Mouse (Mus musculus): ENCODE results near the gene Ifi214. TPM values are rescaled to one million over a fixed set of nuclear protein-coding genes. Genes with fewer than 3 reads are reported as not detected.
"Not testable (repeated sequence)": the region's sequence is repeated elsewhere in the genome, so short reads cannot be mapped to it uniquely, and the experiment has no call there.

Gene Ifi214
- total RNA-seq (2014; rRNA removed; ENCODE audit: low replicate concordance) = not detected in 2 replicates
- not detected in 2 replicates for polyA plus RNA-seq (2015; fragmentation: Nextera tagmentation; extraction: Ambion mirVana)

DNA sequence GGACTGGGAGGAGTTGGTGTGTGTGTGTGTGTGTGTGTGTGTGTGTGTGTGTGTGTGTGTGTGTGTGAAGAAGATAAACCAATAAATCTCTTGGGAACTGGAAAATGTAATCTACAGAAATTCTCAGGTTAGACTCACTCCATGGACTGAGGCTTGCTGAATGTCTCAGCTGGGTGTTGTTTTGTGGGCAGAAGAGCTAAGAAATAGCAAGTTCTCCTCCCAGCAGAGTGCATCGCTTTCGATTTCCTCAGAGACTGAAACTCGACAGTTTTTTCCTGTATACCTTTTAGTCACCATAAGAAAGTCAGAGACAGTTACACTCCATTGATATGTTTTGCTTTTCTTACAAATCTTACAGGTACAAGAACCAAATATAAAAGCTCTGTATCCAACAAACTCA, at the start of gene Ifi214:
Gene Ifi214, minus strand, starts transcription at position 167 of the 400 bp plus-strand sequence.
- not testable (repeated sequence) for H3K27me3 ChIP-seq (ENCODE audit: control insufficient read depth, insufficient read depth, low read length); ATAC-seq (ENCODE audit: insufficient read depth, low read depth); H3K27ac ChIP-seq (ENCODE audit: low read depth); H3K4me3 ChIP-seq (ENCODE audit: low read depth, low read length); H3K9me3 ChIP-seq (replicated peaks; ENCODE audit: control insufficient read depth, low read length); H3K36me3 ChIP-seq (replicated peaks; ENCODE audit: control insufficient read depth, insufficient read depth, low read length); H3K4me2 ChIP-seq (ENCODE audit: low read depth, low read length); H3K9ac ChIP-seq (replicated peaks; ENCODE audit: low read depth, low read length); DNase-seq (ENCODE audit: low spot score); H3K4me1 ChIP-seq (ENCODE audit: control insufficient read depth, insufficient read depth)
- WGBS = 79% methylated on average over 3 of the region's 3 CpGs

DNA sequence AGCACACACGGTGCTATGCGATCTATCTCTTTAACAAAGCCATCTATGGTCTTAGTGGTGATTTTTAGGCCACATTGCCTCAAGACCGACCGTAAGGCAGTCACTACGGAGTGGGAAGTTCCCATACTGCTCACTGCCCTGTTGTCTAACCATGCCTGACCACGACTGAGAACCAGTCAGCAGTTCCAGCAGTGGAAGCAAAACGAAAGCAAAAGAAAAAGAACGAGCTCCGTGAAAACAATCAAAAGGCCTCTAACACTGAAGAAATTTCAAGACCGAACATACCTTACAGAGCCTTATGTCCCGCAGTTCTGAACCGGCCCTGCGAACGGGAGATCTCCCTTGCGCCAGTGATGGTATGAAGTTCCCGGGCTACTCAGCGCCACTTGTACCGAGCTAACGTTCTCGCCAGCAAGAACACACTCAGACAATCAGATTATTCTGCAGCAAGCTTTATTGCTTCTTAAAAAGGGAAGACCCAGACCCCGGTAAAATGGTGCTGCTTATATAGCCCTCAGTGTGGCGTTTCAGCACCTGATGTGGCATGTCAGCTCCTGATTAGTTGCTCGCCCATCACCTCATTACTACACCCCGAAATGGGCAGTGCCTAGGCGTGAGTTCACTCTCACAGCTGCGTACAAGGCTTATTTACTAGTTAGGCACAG, 44.3 kb upstream of the Ifi214 start:
- TF ChIP-seq CTCF (IDR thresholded peaks at IDR 0.05; ENCODE audit: low read depth) = no peak
- no peak for TF ChIP-seq EP300 (IDR thresholded peaks at IDR 0.05; ENCODE audit: low read depth)
- no peak overlapping the region for H3K27ac ChIP-seq (ENCODE audit: low read depth)
- DNase-seq (ENCODE audit: low spot score) (no peak), ATAC-seq (ENCODE audit: insufficient read depth, low read depth) (no peak)
- no peak overlapping the region for H3K9ac ChIP-seq (replicated peaks; ENCODE audit: low read depth, low read length)
- peaks cover 21% of the 10 kb centered on the region for H3K9me3 ChIP-seq (replicated peaks; ENCODE audit: control insufficient read depth, low read length)
- no peaks in the 10 kb centered on the region for H3K27me3 ChIP-seq (ENCODE audit: control insufficient read depth, insufficient read depth, low read length)
- no peaks in the 10 kb centered on the region for H3K36me3 ChIP-seq (replicated peaks; ENCODE audit: control insufficient read depth, insufficient read depth, low read length)
- H3K4me2 ChIP-seq (ENCODE audit: low read depth, low read length) = no peak overlapping the region
- no peak overlapping the region for H3K4me3 ChIP-seq (ENCODE audit: low read depth, low read length)
- H3K4me1 ChIP-seq (ENCODE audit: control insufficient read depth, insufficient read depth) = no peaks in the 10 kb centered on the region
- 87% methylated on average over 26 of the region's 26 CpGs for WGBS

- Histone ChIP-seq H3K27ac (ENCODE audit: low read depth) (no peak overlapping the region), H3K4me2 (ENCODE audit: low read depth, low read length) (no peak overlapping the region), H3K4me3 (ENCODE audit: low read depth, low read length) (no peak overlapping the region), H3K9ac (replicated peaks; ENCODE audit: low read depth, low read length) (no peak overlapping the region), H3K9me3 (replicated peaks; ENCODE audit: control insufficient read depth, low read length) (peaks cover 21% of the 10 kb centered on the region), H3K4me1 (ENCODE audit: control insufficient read depth, insufficient read depth) (no peaks in the 10 kb centered on the region), H3K27me3 (ENCODE audit: control insufficient read depth, insufficient read depth, low read length) (no peaks in the 10 kb centered on the region), H3K36me3 (replicated peaks; ENCODE audit: control insufficient read depth, insufficient read depth, low read length) (no peaks in the 10 kb centered on the region)
- 83% methylated on average over 9 of the region's 9 CpGs for WGBS
- no peak for TF ChIP-seq EP300 (IDR thresholded peaks at IDR 0.05; ENCODE audit: low read depth)
- TF ChIP-seq CTCF (IDR thresholded peaks at IDR 0.05; ENCODE audit: low read depth) = no peak
- ATAC-seq (ENCODE audit: insufficient read depth, low read depth) (no peak), DNase-seq (ENCODE audit: low spot score) (no peak)
These were observed 43.3 kb upstream of the Ifi214 start for GRCm38 (mm10) chr1:173579079-173579478.

DNA sequence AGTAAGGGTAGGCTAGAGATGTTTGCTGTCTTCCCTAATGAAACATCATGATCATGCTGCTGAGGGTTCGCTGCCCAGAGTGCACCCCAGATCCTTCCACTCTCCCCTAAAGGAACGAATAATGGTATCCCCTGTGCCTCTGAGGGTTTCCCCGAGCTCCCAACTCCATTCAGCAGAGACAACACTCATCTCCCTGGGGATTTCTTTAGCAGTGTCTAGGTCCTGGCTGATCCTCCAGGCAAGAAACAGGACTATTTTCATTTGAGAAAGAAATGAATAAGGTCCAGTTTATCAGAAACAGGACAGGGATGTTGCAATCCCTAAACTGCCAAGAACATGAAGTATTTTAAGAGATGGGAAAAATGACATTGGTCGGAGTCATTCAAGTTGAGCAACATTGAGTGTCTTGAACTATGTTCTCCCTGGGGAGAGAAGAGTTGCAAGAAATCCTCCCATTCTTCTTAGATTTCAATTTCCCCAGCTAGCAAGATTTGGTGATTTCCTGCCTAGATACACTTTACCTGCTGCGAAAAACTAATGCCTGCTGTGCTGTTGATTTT, 14.8 kb upstream of the Ifi214 start:
- not testable (repeated sequence) for ATAC-seq (ENCODE audit: insufficient read depth, low read depth); H3K4me2 ChIP-seq (ENCODE audit: low read depth, low read length); H3K4me1 ChIP-seq (ENCODE audit: control insufficient read depth, insufficient read depth); H3K9me3 ChIP-seq (replicated peaks; ENCODE audit: control insufficient read depth, low read length); H3K27me3 ChIP-seq (ENCODE audit: control insufficient read depth, insufficient read depth, low read length); DNase-seq (ENCODE audit: low spot score); H3K4me3 ChIP-seq (ENCODE audit: low read depth, low read length); H3K36me3 ChIP-seq (replicated peaks; ENCODE audit: control insufficient read depth, insufficient read depth, low read length); H3K27ac ChIP-seq (ENCODE audit: low read depth); H3K9ac ChIP-seq (replicated peaks; ENCODE audit: low read depth, low read length)
- 64% methylated on average over 5 of the region's 5 CpGs for WGBS

DNA sequence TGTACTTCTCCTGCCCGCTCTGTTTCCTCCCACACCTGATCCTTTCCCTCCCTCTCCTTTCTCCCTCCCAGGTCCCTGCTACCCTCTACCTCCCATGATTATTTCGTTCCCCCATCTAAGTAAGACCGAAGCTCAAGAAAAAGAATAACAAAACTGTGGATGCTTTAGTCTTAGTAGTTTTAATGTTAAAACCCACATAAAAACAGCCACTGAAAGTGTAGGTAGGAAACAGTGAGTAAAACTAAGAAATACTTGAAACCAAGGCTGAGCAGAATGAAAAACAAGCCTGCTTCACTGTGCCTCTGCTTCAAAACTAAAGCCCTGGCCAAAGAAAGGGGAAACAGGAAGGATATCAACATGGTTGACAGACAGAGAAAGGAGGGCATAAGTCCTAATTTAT, 13.0 kb upstream of the Ifi214 start:
- 71% methylated on average over 3 of the region's 3 CpGs for WGBS
- H3K9me3 ChIP-seq (replicated peaks; ENCODE audit: control insufficient read depth, low read length); DNase-seq (ENCODE audit: low spot score); H3K27ac ChIP-seq (ENCODE audit: low read depth); H3K9ac ChIP-seq (replicated peaks; ENCODE audit: low read depth, low read length); ATAC-seq (ENCODE audit: insufficient read depth, low read depth); H3K4me2 ChIP-seq (ENCODE audit: low read depth, low read length); H3K4me3 ChIP-seq (ENCODE audit: low read depth, low read length); H3K27me3 ChIP-seq (ENCODE audit: control insufficient read depth, insufficient read depth, low read length); H3K36me3 ChIP-seq (replicated peaks; ENCODE audit: control insufficient read depth, insufficient read depth, low read length); H3K4me1 ChIP-seq (ENCODE audit: control insufficient read depth, insufficient read depth): not testable (repeated sequence)

DNA sequence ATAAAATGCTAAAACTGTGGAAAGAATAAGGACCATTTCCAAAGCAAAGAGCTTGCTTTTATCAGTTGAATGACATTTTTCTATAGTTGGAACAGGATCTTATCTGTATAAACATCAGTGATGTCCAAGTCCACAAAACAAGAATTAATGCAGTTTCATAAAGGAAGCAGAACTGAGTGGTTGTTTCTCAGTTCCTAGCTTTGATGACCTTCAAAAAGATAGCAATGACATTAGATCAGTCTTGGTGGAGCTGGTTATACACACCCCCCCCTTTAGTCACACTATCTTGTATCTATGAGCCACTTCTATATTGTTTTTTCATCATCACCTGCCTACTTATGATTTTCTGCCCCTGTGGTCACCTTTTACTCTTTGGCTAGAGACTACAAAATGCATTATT, 14.3 kb downstream of the Ifi214 start:
- H3K9me3 ChIP-seq (replicated peaks; ENCODE audit: control insufficient read depth, low read length) = no peaks in the 10 kb centered on the region
- DNase-seq (ENCODE audit: low spot score) (no peak), ATAC-seq (ENCODE audit: insufficient read depth, low read depth) (no peak)
- no peaks in the 10 kb centered on the region for H3K27me3 ChIP-seq (ENCODE audit: control insufficient read depth, insufficient read depth, low read length)
- H3K4me1 ChIP-seq (ENCODE audit: control insufficient read depth, insufficient read depth) = no peaks in the 10 kb centered on the region
- no peak overlapping the region for H3K4me2 ChIP-seq (ENCODE audit: low read depth, low read length)
- H3K9ac ChIP-seq (replicated peaks; ENCODE audit: low read depth, low read length) = no peak overlapping the region
- no peak overlapping the region for H3K4me3 ChIP-seq (ENCODE audit: low read depth, low read length)
- no peaks in the 10 kb centered on the region for H3K36me3 ChIP-seq (replicated peaks; ENCODE audit: control insufficient read depth, insufficient read depth, low read length)
- no peak overlapping the region for H3K27ac ChIP-seq (ENCODE audit: low read depth)
- TF ChIP-seq CTCF (IDR thresholded peaks at IDR 0.05; ENCODE audit: low read depth) = no peak
- no peak for TF ChIP-seq EP300 (IDR thresholded peaks at IDR 0.05; ENCODE audit: low read depth)

DNA sequence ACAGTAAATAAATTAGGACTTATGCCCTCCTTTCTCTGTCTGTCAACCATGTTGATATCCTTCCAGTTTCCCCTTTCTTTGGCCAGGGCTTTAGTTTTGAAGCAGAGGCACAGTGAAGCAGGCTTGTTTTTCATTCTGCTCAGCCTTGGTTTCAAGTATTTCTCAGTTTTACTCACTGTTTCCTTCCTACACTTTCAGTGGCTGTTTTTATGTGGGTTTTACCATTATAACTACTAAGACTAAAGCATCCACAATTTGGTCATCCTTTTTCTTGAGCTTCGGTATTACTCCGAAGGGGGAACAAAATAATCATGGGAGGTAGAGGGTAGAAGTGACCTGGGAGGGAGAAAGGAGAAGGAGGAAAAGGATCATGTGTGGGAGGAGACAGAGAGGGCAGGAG, 25.2 kb downstream of the Ifi214 start:
- not testable (repeated sequence) for H3K4me2 ChIP-seq (ENCODE audit: low read depth, low read length); H3K36me3 ChIP-seq (replicated peaks; ENCODE audit: control insufficient read depth, insufficient read depth, low read length); H3K27ac ChIP-seq (ENCODE audit: low read depth); DNase-seq (ENCODE audit: low spot score); H3K27me3 ChIP-seq (ENCODE audit: control insufficient read depth, insufficient read depth, low read length); H3K9ac ChIP-seq (replicated peaks; ENCODE audit: low read depth, low read length); ATAC-seq (ENCODE audit: insufficient read depth, low read depth); H3K9me3 ChIP-seq (replicated peaks; ENCODE audit: control insufficient read depth, low read length); H3K4me1 ChIP-seq (ENCODE audit: control insufficient read depth, insufficient read depth); H3K4me3 ChIP-seq (ENCODE audit: low read depth, low read length)
- WGBS = 80% methylated on average over 2 of the region's 2 CpGs

GRCm38 (mm10) chr1:173491483-173491882, 44.3 kb downstream of the Ifi214 start:
- not testable (repeated sequence) for H3K4me2 ChIP-seq (ENCODE audit: low read depth, low read length); H3K9me3 ChIP-seq (replicated peaks; ENCODE audit: control insufficient read depth, low read length); H3K9ac ChIP-seq (replicated peaks; ENCODE audit: low read depth, low read length); H3K27ac ChIP-seq (ENCODE audit: low read depth); H3K4me3 ChIP-seq (ENCODE audit: low read depth, low read length); H3K4me1 ChIP-seq (ENCODE audit: control insufficient read depth, insufficient read depth); H3K27me3 ChIP-seq (ENCODE audit: control insufficient read depth, insufficient read depth, low read length); ATAC-seq (ENCODE audit: insufficient read depth, low read depth); H3K36me3 ChIP-seq (replicated peaks; ENCODE audit: control insufficient read depth, insufficient read depth, low read length); DNase-seq (ENCODE audit: low spot score)

All from heart, postnatal 0 days (tissue).